Mouse (Mus musculus): Measurements from ENCODE around the gene Rgs10.

DNA sequence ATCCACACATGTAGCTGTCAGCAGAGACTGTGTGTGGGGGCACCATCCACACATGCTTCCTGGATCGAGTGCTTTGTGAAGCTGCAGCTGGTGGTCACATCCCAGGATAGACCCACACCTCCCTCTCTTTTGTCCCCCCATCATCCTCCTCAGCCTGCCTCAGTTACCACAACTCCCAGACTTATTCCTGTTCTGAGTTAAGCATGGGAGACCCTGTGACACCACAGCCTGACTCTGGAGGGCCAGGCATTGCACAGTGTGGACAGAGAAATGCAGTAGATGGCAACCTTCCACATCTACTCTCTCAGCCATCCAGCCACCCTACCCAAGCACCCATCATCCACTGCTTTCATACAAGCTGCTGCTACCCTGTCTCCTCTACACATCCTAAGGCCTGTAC is 93.6 kb downstream of the Rgs10 start:
- no peak for TF ChIP-seq CTCF (conservative IDR thresholded peaks at IDR 0.05 in 1 of 2, IDR thresholded peaks at IDR 0.05 in 1 of 2; ENCODE audit: low read depth in 2 of 2, low read length in 2 of 2)
- TF ChIP-seq MAZ (IDR thresholded peaks at IDR 0.05; ENCODE audit: low read depth, low read length) = no peak
- TF ChIP-seq EP300 (IDR thresholded peaks at IDR 0.05; ENCODE audit: low read length) = no peak
- TF ChIP-seq HCFC1 (IDR thresholded peaks at IDR 0.05; ENCODE audit: low read depth, low read length) = no peak
- TF ChIP-seq RCOR1 (conservative IDR thresholded peaks at IDR 0.05; ENCODE audit: low read depth, low read length) = no peak
- TF ChIP-seq ZC3H11A (IDR thresholded peaks at IDR 0.05; ENCODE audit: low read depth, low read length) = no peak

All from CH12.LX (cell line).